Mouse (Mus musculus): ENCODE results near the gene Gak. TPM values are rescaled to one million over a fixed set of nuclear protein-coding genes. Genes with fewer than 3 reads are reported as not detected.

Gene Gak
- total RNA-seq, 2 experiments from 2014 or later, result 27.5 to 31.3 TPM

DNA sequence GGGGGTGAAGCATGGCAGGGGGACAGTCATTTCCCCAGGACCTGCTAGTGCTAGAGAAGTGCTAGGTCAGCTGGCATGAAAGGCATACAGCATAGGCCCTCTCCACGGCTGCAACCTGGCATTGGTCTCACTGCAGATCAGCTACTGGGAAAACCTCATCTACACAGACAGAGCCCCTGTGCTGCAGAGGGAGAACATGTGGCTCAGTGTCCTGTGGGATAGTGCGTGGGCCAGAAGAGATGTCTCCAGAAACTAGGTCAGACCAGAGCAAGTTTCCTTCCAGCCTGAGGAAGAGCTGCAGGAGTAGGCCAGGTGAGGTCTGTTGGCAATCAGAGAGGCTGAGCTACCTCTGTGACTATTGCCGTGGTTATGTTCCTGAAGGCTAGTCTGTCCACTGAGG, 107.7 kb downstream of the Gak start:
- intact Hi-C loops (cut with DNase I), result no loop called here
- DNase-seq, result no peak

DNA sequence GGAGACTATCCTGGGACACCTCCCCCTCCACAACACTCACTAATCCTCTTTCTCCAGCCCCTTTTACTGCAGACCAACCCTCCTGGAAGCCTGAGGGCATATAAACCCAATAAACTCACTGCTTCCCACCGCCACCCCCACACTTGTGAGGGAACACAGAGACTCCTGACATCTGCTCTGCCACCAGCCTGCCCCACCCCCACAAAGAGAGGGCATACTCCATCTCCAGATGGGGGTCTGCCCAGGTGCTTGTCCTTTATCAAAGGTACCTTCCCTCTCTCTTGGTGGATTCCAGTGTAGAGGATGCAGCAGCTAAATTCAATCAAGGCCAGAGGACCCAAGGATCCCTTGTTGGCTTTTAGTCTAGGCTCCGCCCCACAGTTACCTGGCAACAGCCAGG, 108.5 kb downstream of the Gak start:
- no peak for DNase-seq
- intact Hi-C loops (cut with DNase I), result no loop called here

DNA sequence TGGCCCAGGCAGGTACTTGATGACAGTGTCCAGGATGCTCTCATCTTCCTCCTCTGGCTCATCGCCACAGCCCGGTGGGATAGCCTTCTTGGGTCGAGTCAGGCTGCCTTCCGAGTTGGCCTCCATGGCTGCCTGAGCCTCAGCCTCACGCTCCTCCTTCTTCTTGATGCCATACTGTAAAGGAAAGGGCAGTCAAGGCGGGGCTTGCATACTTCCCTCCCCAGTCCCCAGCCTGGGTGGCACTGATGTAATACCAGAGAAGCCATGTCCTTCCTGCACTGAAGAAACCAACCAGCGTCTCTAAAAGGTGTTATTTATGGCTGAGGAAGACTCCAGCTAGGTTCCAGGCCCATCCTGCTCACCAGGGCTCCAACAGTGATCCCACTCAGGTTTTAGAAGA, 109.4 kb downstream of the Gak start:
- intact Hi-C loops (cut with DNase I), result no loop called here
- no peak for DNase-seq

Other genes starting within 250 kb of the Gak start
- gene Pde6b, start 241.4 kb downstream of the Gak start, total RNA-seq (2021), result not detected
- gene Atp5k, start 195.3 kb downstream of the Gak start, total RNA-seq (2021), result 100 to 1,000 TPM; 860 to 886 TPM
- gene Mfsd7a, start 180.9 kb downstream of the Gak start, total RNA-seq (2021), result 1 to 10 TPM; 1.1 to 1.4 TPM
- 10 to 100 TPM; 40.9 to 43.4 TPM for gene Pcgf3, start 168.5 kb downstream of the Gak start, total RNA-seq (2021)
- under 1 TPM in 1 of 2 experiments, not detected in 1; 0.26 TPM for gene Cplx1, start 79.7 kb downstream of the Gak start, total RNA-seq (2021)
- gene Tmem175, start within 50 bp of the Gak start, total RNA-seq (2021), result 10 to 100 TPM; 10.0 to 10.2 TPM
- 10 to 100 TPM; 16.7 to 16.9 TPM for gene Idua, start 30.6 kb upstream of the Gak start, total RNA-seq (2021)
- 10 to 100 TPM; 12.5 to 12.8 TPM for gene Dgkq, start 39.9 kb upstream of the Gak start, total RNA-seq (2021)
- gene Slc26a1, start 45.8 kb upstream of the Gak start, total RNA-seq (2021), result not detected
- gene Fgfrl1, start 62.6 kb upstream of the Gak start, total RNA-seq (2021), result 10 to 100 TPM; 16.6 to 16.9 TPM
- gene Rnf212, start 145.2 kb upstream of the Gak start, total RNA-seq (2021), result not detected
- not detected for gene Tmed11, start 165.6 kb upstream of the Gak start, total RNA-seq (2021)
- gene Vmn2r8, start 179.1 kb upstream of the Gak start, total RNA-seq (2021), result not detected
- gene Vmn2r9, start 222.8 kb upstream of the Gak start, total RNA-seq (2021), result not detected